In genomic region chr1:166903417-166903816, GRCm38 (mm10) we compare ENCODE assay signal across 19 mouse cellular contexts.
DNase-seq lines count a peak whose midpoint lies in the region; TF ChIP-seq lines count a peak whose summit lies in the region.
"Had no signal": no experiment of that assay in that cellular context is flagged by ENCODE, and none has a peak within 500 bp of the region (broad histone marks: within the 10 kb centered on the region; RNA-seq: fewer than 3 reads in every experiment).

No protein-coding gene starts in this region.

- DNase-seq in brain, adult 2 months (ENCODE audit: low read depth, low spot score): peak; percentile 47
- DNase-seq in cerebellum, adult 2 months: peak; percentile 46 to 70
- peak; percentile 7 for DNase-seq in cerebellum, adult 9-11 months
- DNase-seq in cerebellum, postnatal 25 days: peak; percentile 65 to 70
- DNase-seq in thymus, adult 18-20 months: no peak
- no peak for DNase-seq in thymus, postnatal 36 days
- no peak for DNase-seq in gastrocnemius, postnatal 25 days
- DNase-seq in right cerebral cortex, postnatal 4 days: no peak
- DNase-seq: adrenal gland, adult 8-10 months; adrenal gland, postnatal 25 days; gastrocnemius, postnatal 10 days; heart, adult 11 months; heart, postnatal 36 days; kidney, adult 18-20 months had no signal

- WGBS in cerebellum, adult 2 months: 13% methylated on average over 5 of the region's 5 CpGs

- no peak for TF ChIP-seq POLR2A in cerebellum, adult 2 months (IDR thresholded peaks at IDR 0.05; ENCODE audit: borderline replicate concordance, insufficient read depth, low read length)

- no peaks in the 10 kb centered on the region for H3K27me3 ChIP-seq in cerebellum, adult 2 months (ENCODE audit: control insufficient read depth, insufficient read depth, low read length)
- H3K27me3 ChIP-seq: forebrain, embryonic 13.5 days; hindbrain, embryonic 13.5 days; intestine, embryonic 15.5 days had no signal

- peaks cover 12% of the 10 kb centered on the region for H3K4me1 ChIP-seq in cerebellum, adult 2 months (ENCODE audit: control insufficient read depth, insufficient read depth, low read length)
- H3K4me1 ChIP-seq: intestine, embryonic 15.5 days had no signal

- no peak overlapping the region for H3K4me3 ChIP-seq in cerebellum, adult 2 months (replicated peaks; ENCODE audit: insufficient read depth, low read depth, low read length)
- H3K4me3 ChIP-seq: forebrain, embryonic 10.5 days; forebrain, embryonic 13.5 days; hindbrain, embryonic 10.5 days; hindbrain, embryonic 13.5 days; intestine, embryonic 15.5 days had no signal

- no peak for TF ChIP-seq CTCF in cerebellum, adult 2 months (IDR thresholded peaks at IDR 0.05; ENCODE audit: borderline replicate concordance, insufficient read depth, low read depth, low read length)

- no peak overlapping the region for H3K27ac ChIP-seq in cerebellum, adult 2 months (ENCODE audit: insufficient read depth, low read length)
- H3K27ac ChIP-seq: forebrain, embryonic 10.5 days; forebrain, embryonic 13.5 days; hindbrain, embryonic 10.5 days; hindbrain, embryonic 13.5 days; intestine, embryonic 15.5 days had no signal

Comparison
In these comparisons a context has a peak if more than half of its experiments do, and no peak if none do; other contexts are left out.
1. DNase-seq: peak in brain, adult 2 months (single experiment), cerebellum, adult 2 months (2 of 2), cerebellum, adult 9-11 months (single experiment) and cerebellum, postnatal 25 days (2 of 2); none in thymus, adult 18-20 months (0 of 2), thymus, postnatal 36 days (0 of 2), gastrocnemius, postnatal 25 days (single experiment) and right cerebral cortex, postnatal 4 days (single experiment).